Mouse (Mus musculus) heart, embryonic 16.5 days (tissue): ENCODE data around the gene Gm13277. TPM values are rescaled to one million over a fixed set of nuclear protein-coding genes. Genes with fewer than 3 reads are reported as not detected.
"Not testable (repeated sequence)": the region's sequence is repeated elsewhere in the genome, so short reads cannot be mapped to it uniquely, and the experiment has no call there.

Experiments used
- ATAC-seq: fragments of 200-750 bp; cut with Nextera tagmentation; replicated peaks from 2 replicates; pipeline ENCODE4 v1.8.0; 2017; ENCODE audit warnings: moderate number of reproducible peaks; ENCODE audit not compliant: insufficient read depth, low FRiP score; ENCODE audit errors: extremely low read depth
- H3K27ac ChIP-seq: fragments of 300-500 bp; sonication (generic); 2 replicates; pipeline ENCODE4 v1.5.1; 2014; ENCODE audit warnings: mild to moderate bottlenecking, low read length, control low read depth, moderate library complexity
- H3K27me3 ChIP-seq: fragments of 300-500 bp; sonication (generic); 2 replicates; pipeline ENCODE4 v1.6.1; 2014; ENCODE audit warnings: low read length, mixed read lengths; ENCODE audit not compliant: control insufficient read depth, insufficient read depth
- H3K36me3 ChIP-seq: fragments of 300-500 bp; sonication (generic); 2 replicates; pipeline ENCODE4 v1.6.1; 2014; ENCODE audit not compliant: control insufficient read depth, insufficient read depth
- H3K4me1 ChIP-seq: fragments of 300-500 bp; sonication (generic); 2 replicates; pipeline ENCODE4 v1.6.1; 2014; ENCODE audit warnings: low read length, mixed read lengths; ENCODE audit not compliant: control insufficient read depth, insufficient read depth
- H3K4me2 ChIP-seq: fragments of 300-500 bp; sonication (generic); 2 replicates; pipeline ENCODE4 v1.6.1; 2014; ENCODE audit warnings: low read depth, mild to moderate bottlenecking, control low read depth, low read length
- H3K4me3 ChIP-seq: fragments of 300-500 bp; sonication (generic); 2 replicates; pipeline ENCODE4 v1.5.1; 2014; ENCODE audit warnings: mild to moderate bottlenecking, control low read depth, low read length
- H3K9ac ChIP-seq: fragments of 300-500 bp; sonication (generic); 2 replicates; pipeline ENCODE4 v1.6.1; 2014; ENCODE audit warnings: low read length, control low read depth
- H3K9me3 ChIP-seq: fragments of 300-500 bp; sonication (generic); replicated peaks from 2 replicates; pipeline ENCODE4 v1.6.1; 2016; ENCODE audit warnings: low read length; ENCODE audit not compliant: control insufficient read depth
- WGBS: fragments of 180-500 bp; shearing (Covaris S2); extraction: QIAGEN DNeasy Blood & Tissue Kit; methylation state at CpG from one replicate; pipeline ENCODE4 v1.1.7; 2014; 5-methylcytosine and 5-hydroxymethylcytosine counted together
- polyA plus RNA-seq: library from polyadenylated mRNA; unstranded; fragments of >200 nt; fragmentation: Nextera tagmentation; extraction: Ambion mirVana; gene quantifications from 2 replicates; pipeline ENCODE4 v1.2.1, GENCODE M21; 2015

Gm13277 gene
- polyA plus RNA-seq, 1 experiment from 2014 or later, result not detected

GRCm38 (mm10) chr4:88757628-88758031, 30.8 kb upstream of the Gm13277 start:
- Histone ChIP-seq H3K4me3 (peak overlapping the region; percentile 70), H3K9ac (peak overlapping the region; percentile 83), H3K27ac (peak overlapping the region; percentile 97), H3K4me2 (peak overlapping the region; percentile 76)
- H3K36me3 ChIP-seq, H3K9me3 ChIP-seq, H3K4me1 ChIP-seq, H3K27me3 ChIP-seq: not testable (repeated sequence)
- 0% methylated on average over 15 of the region's 21 CpGs for WGBS
- peak; percentile 100 for ATAC-seq

- H3K4me1 ChIP-seq, H3K27ac ChIP-seq, ATAC-seq, H3K4me2 ChIP-seq, H3K4me3 ChIP-seq, H3K27me3 ChIP-seq, H3K9ac ChIP-seq, H3K9me3 ChIP-seq, H3K36me3 ChIP-seq: not testable (repeated sequence)
- WGBS, result 84% methylated on average over 8 of the region's 9 CpGs
These were observed 29.7 kb upstream of the Gm13277 start for GRCm38 (mm10) chr4:88758751-88759150.

GRCm38 (mm10) chr4:88759610-88760268, 28.7 kb upstream of the Gm13277 start, which contains the start of gene Gm13283:
Gm13283 (plus strand) TSS chr4:88760119.
- not testable (repeated sequence) for H3K27me3 ChIP-seq, H3K9me3 ChIP-seq, H3K36me3 ChIP-seq, H3K9ac ChIP-seq, H3K4me1 ChIP-seq, ATAC-seq
- peak within 1 kb of the TSS; percentile 49 for H3K4me2 ChIP-seq
- WGBS, result 14% methylated on average over 8 of the region's 14 CpGs
- H3K4me3 ChIP-seq, result peak within 1 kb of the TSS; percentile 40
- H3K27ac ChIP-seq, result peak within 1 kb of the TSS; percentile 68

GRCm38 (mm10) chr4:88760431-88760830, 28.0 kb upstream of the Gm13277 start:
- Histone ChIP-seq H3K4me2 (peak overlapping the region; percentile 49), H3K4me3 (peak overlapping the region; percentile 40), H3K27ac (peak overlapping the region; percentile 68)
- H3K9me3 ChIP-seq, ATAC-seq, H3K27me3 ChIP-seq, H3K9ac ChIP-seq, H3K4me1 ChIP-seq, H3K36me3 ChIP-seq: not testable (repeated sequence)
- under 1% methylated on average over 21 of the region's 28 CpGs for WGBS

- not testable (repeated sequence) for H3K4me2 ChIP-seq, H3K4me3 ChIP-seq, H3K9ac ChIP-seq, H3K27ac ChIP-seq, H3K27me3 ChIP-seq, H3K4me1 ChIP-seq, H3K9me3 ChIP-seq, H3K36me3 ChIP-seq, ATAC-seq
- 60% methylated on average over 6 of the region's 8 CpGs for WGBS
These were observed 26.7 kb upstream of the Gm13277 start for GRCm38 (mm10) chr4:88761776-88762175.

- not testable (repeated sequence) for H3K9me3 ChIP-seq, H3K27ac ChIP-seq, H3K9ac ChIP-seq, H3K27me3 ChIP-seq, H3K36me3 ChIP-seq, ATAC-seq, H3K4me3 ChIP-seq, H3K4me1 ChIP-seq
- peak overlapping the region; percentile 52; the same call in 1 of the 2 replicates for H3K4me2 ChIP-seq
- 55% methylated on average over 8 of the region's 9 CpGs for WGBS
These were observed 26.1 kb upstream of the Gm13277 start for GRCm38 (mm10) chr4:88762341-88762740.

GRCm38 (mm10) chr4:88763384-88764018, 24.9 kb upstream of the Gm13277 start:
- H3K4me1 ChIP-seq, H3K9me3 ChIP-seq, H3K27me3 ChIP-seq, ATAC-seq, H3K36me3 ChIP-seq: not testable (repeated sequence)
- 2% methylated on average over 26 of the region's 42 CpGs for WGBS
- Histone ChIP-seq H3K9ac (peak overlapping the region; percentile 38; the same call in 1 of the 2 replicates), H3K27ac (peak overlapping the region; percentile 61), H3K4me2 (peak overlapping the region; percentile 53), H3K4me3 (peak overlapping the region; percentile 32)

- not testable (repeated sequence) for H3K4me1 ChIP-seq, H3K27me3 ChIP-seq, H3K36me3 ChIP-seq, H3K27ac ChIP-seq, H3K9me3 ChIP-seq, H3K9ac ChIP-seq, H3K4me3 ChIP-seq, H3K4me2 ChIP-seq, ATAC-seq
- WGBS, result no CpG with 5 or more reads among the region's 32 CpGs
These were observed 14.9 kb upstream of the Gm13277 start, which contains the start of gene Gm13290 for GRCm38 (mm10) chr4:88773534-88773933. Gm13290 (plus strand) TSS chr4:88773834.

- not testable (repeated sequence) for H3K27me3 ChIP-seq, H3K4me3 ChIP-seq, H3K9me3 ChIP-seq, H3K4me2 ChIP-seq, H3K9ac ChIP-seq, H3K36me3 ChIP-seq, H3K27ac ChIP-seq, H3K4me1 ChIP-seq, ATAC-seq
- WGBS, result no CpG with 5 or more reads among the region's 29 CpGs
These were observed 11.8 kb upstream of the Gm13277 start, which contains the start of gene Gm13289 for GRCm38 (mm10) chr4:88776622-88777021. Gm13289 (plus strand) TSS chr4:88776922.
